Mouse (Mus musculus): ENCODE measurements around the gene Tubgcp2.

GRCm38 (mm10) chr7:140045546-140045945, 9.1 kb upstream of the Tubgcp2 start:
- TF ChIP-seq CTCF (IDR thresholded peaks at IDR 0.05; ENCODE audit: borderline replicate concordance, insufficient read depth, low read depth, low read length) (no peak), POLR2A (IDR thresholded peaks at IDR 0.05; ENCODE audit: borderline replicate concordance, insufficient read depth, low read length) (no peak)
